Mouse (Mus musculus) lung, embryonic 14.5 days (tissue): ENCODE data around the gene Acod1. TPM values are rescaled to one million over a fixed set of nuclear protein-coding genes. Genes with fewer than 3 reads are reported as not detected.
A peak's percentile ranks its signal among the peaks of the same experiment; 100 is the strongest.

Experiments used
- ATAC-seq: fragments of 200-750 bp; cut with Nextera tagmentation; 2 replicates; pipeline ENCODE4 v1.8.0; 2017; ENCODE audit warnings: mild to moderate bottlenecking, moderate TSS enrichment, moderate library complexity; ENCODE audit not compliant: insufficient read depth
- DNase-seq: peaks from one replicate; pipeline ENCODE4 v3.0.0-alpha.2; 2015
- H3K27ac ChIP-seq: fragments of 300-500 bp; sonication (generic); 2 replicates; pipeline ENCODE4 v1.5.1; 2014; ENCODE audit warnings: low read depth, mild to moderate bottlenecking, moderate library complexity
- H3K27me3 ChIP-seq: fragments of 300-500 bp; sonication (generic); 2 replicates; pipeline ENCODE4 v1.6.1; 2014; ENCODE audit warnings: low read length, control low read depth; ENCODE audit not compliant: insufficient read depth
- H3K36me3 ChIP-seq: fragments of 300-500 bp; sonication (generic); 2 replicates; pipeline ENCODE4 v1.6.1; 2014; ENCODE audit warnings: control low read depth; ENCODE audit not compliant: insufficient read depth
- H3K4me1 ChIP-seq: fragments of 300-500 bp; sonication (generic); 2 replicates; pipeline ENCODE4 v1.6.1; 2014; ENCODE audit warnings: antibody characterized with exemption, control low read depth; ENCODE audit not compliant: insufficient read depth
- H3K4me2 ChIP-seq: fragments of 300-500 bp; sonication (generic); 2 replicates; pipeline ENCODE4 v1.6.1; 2014; ENCODE audit warnings: mild to moderate bottlenecking
- H3K4me3 ChIP-seq: fragments of 300-500 bp; sonication (generic); 2 replicates; pipeline ENCODE4 v1.5.1; 2014; ENCODE audit warnings: low read depth, low read length
- H3K9ac ChIP-seq: fragments of 300-500 bp; sonication (generic); 2 replicates; pipeline ENCODE4 v1.6.1; 2014
- H3K9me3 ChIP-seq: fragments of 300-500 bp; sonication (generic); 2 replicates; pipeline ENCODE4 v1.6.1; 2016; ENCODE audit warnings: low read depth, low read length, control low read depth
- CTCF ChIP-seq: IDR thresholded peaks from 2 replicates; pipeline ENCODE4 v1.5.1; 2016; ENCODE audit warnings: antibody characterized with exemption, low read depth
- WGBS: fragments of 180-500 bp; shearing (Covaris S2); extraction: QIAGEN DNeasy Blood & Tissue Kit; methylation state at CpG from one replicate; pipeline ENCODE4 v1.1.7; 2014; 5-methylcytosine and 5-hydroxymethylcytosine counted together
- polyA plus RNA-seq: library from polyadenylated mRNA; unstranded; fragments of >200 nt; fragmentation: Nextera tagmentation; extraction: Ambion mirVana; gene quantifications from 2 replicates; pipeline ENCODE4 v1.2.1, GENCODE M21; 2014

Acod1 gene
- polyA plus RNA-seq, 1 experiment from 2014 or later, result not detected

DNA sequence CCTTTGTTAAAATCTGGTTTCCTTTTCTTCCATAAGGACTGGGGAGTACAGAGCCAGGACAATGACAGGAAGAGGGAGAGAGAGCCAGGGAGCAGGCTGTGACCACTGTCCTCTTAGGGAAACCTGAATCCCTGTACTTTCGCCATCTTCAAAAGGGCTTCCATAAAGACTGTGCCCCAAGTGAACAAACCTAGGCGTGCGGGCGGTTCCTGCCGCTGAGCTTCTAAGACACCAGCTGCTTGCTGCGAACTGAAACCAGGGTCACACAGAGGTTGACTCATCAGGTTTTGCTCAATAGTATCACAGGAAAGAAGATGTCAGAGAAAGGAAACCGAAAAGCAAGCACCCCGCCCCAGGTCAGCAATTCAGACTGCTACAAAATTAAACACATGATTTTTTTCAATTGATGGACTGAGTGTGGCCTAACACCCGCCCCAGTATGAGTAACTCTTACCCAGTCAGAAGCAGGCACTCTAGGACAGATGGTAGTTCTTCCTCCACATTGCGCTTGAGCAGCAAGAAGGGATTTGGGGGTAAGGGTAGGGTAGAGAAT lies 13.4 kb upstream of the Acod1 start:
- no peak for TF ChIP-seq CTCF
- H3K27ac ChIP-seq, result peak overlapping the region; percentile 46; the same call in 1 of the 2 replicates

DNA sequence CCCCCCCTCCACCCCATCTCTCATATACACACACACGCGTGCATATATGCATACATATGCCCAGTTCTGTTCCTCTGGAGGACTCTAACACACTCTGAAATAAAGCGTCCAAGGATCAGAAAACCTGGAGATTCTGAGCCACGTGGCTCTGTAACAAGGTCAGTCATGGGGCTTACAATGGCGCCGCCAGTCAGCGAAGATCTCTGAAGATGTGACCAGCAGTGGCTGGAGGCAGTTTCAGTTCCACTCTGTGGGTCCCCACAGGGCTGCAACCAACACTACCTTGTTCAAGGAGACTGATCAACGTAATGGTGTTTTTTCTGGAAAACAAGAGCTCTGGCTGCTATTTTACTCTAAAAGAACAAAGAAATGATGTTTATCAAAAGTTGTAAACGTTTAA lies 12.7 kb upstream of the Acod1 start:
- Histone ChIP-seq H3K9ac (no peak overlapping the region), H3K4me2 (no peak overlapping the region), H3K27ac (no peak overlapping the region), H3K4me1 (no peaks in the 10 kb centered on the region), H3K4me3 (no peak overlapping the region), H3K36me3 (no peaks in the 10 kb centered on the region), H3K9me3 (no peaks in the 10 kb centered on the region), H3K27me3 (no peaks in the 10 kb centered on the region)
- no peak for TF ChIP-seq CTCF
- ATAC-seq (no peak), DNase-seq (no peak)
- 82% methylated on average over 9 of the region's 9 CpGs for WGBS

More for the DNA sequence above, 13.4 kb upstream of the Acod1 start:
- H3K36me3 ChIP-seq, result no peaks in the 10 kb centered on the region
- H3K27me3 ChIP-seq, result no peaks in the 10 kb centered on the region
- ATAC-seq (peak; percentile 54; the same call in 1 of the 2 replicates), DNase-seq (peak; percentile 42)
- no peaks in the 10 kb centered on the region for H3K4me1 ChIP-seq
- no peaks in the 10 kb centered on the region for H3K9me3 ChIP-seq
- H3K9ac ChIP-seq, result no peak overlapping the region
- H3K4me2 ChIP-seq, result no peak overlapping the region
- no peak overlapping the region for H3K4me3 ChIP-seq
- WGBS, result 37% methylated on average over 10 of the region's 10 CpGs

DNA sequence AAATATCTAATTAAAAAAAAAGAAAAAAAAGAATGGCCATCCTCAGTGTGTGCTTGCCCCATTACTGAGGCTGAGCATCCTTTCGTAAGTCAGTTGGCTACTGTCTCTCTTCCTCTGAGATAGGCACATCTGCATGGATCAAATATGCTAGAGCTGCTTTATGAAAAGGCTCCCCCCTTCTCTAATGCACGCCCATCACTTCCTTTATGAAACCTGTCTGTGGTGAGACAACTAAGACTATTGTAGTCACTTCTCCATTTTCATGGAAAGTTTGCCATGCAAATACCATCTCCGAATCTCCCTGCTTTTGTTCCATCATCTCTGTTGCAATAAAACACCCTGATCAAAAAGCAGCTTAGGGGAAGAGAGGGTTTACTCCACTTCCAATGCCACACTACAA lies 9.8 kb upstream of the Acod1 start:
- ATAC-seq (no peak), DNase-seq (no peak)
- Histone ChIP-seq H3K9me3 (no peaks in the 10 kb centered on the region), H3K4me1 (no peaks in the 10 kb centered on the region), H3K27ac (no peak overlapping the region), H3K4me2 (no peak overlapping the region), H3K4me3 (no peak overlapping the region), H3K27me3 (no peaks in the 10 kb centered on the region), H3K9ac (no peak overlapping the region), H3K36me3 (no peaks in the 10 kb centered on the region)
- 80% methylated on average over 3 of the region's 3 CpGs for WGBS
- TF ChIP-seq CTCF, result no peak

DNA sequence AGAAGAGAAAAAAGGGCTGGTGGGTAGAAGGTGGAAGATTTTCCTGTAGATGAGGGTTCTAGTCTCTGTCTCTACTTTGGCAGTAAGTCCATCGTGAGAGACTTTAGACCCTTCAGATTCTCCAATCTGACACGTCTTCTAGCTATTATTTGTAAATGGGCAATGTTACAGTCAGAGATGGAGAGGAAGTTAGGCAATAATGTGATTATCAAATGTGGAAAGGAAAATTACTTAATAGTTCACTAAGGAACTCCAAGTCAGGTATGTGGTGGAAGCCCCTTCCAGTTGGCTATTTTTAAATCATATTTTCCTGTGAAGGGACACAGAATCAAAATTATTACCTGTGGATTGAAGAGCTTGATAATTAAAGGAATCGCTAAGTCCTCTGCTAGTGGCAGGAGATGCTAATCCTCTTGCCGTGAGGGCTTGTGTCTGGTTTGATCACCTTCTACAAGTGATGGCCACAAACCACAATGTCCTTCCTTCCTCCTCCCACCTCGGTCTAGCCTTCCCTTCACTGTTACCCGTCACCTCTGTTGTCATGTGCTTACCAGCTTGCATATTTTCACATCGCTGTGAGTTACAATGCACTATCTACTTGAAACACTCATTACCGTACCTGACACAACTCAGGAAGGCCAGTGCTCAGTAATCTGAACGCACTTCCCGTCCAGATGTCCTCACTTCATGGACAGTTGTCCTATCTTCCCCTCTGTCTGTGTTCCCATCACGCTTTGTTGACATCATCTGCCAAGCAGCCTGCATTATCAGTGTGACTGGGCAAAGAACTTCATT lies 1.7 kb downstream of the Acod1 start:
- Histone ChIP-seq H3K27me3 (no peaks in the 10 kb centered on the region), H3K9me3 (no peaks in the 10 kb centered on the region), H3K36me3 (no peaks in the 10 kb centered on the region), H3K4me3 (no peak overlapping the region), H3K4me2 (no peak overlapping the region), H3K9ac (no peak overlapping the region), H3K27ac (no peak overlapping the region), H3K4me1 (no peaks in the 10 kb centered on the region)
- ATAC-seq, result no peak
- no peak for DNase-seq
- 68% methylated on average over 11 of the region's 11 CpGs for WGBS
- no peak for TF ChIP-seq CTCF

DNA sequence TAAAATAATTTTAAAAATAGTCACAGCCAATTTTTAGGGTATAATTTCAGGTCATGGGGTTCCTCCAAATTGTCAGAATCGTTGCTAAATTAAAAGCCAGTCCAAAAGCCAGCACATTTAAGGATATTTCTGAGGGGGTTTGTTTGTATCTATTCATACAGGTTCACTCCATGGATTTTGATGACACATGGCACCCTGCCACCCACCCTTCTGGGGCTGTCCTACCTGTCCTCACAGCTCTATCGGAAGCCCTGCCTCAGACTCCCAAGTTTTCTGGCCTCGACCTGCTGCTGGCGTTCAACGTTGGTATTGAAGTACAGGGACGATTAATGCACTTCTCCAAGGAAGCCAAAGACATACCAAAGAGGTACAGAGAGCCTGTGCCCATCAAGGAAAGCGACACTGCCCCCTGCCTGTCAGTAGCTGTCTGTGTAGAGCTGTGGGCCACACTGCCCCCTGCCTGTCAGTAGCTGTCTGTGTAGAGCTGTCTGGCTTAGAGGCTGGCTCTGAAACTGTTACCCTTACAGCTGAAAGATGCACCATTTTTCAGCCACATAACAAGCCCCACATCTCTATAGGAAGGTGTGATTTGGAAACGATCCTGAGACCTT lies 4.5 kb downstream of the Acod1 start:
- H3K9me3 ChIP-seq, result no peaks in the 10 kb centered on the region
- H3K4me1 ChIP-seq, result no peaks in the 10 kb centered on the region
- H3K4me3 ChIP-seq, result no peak overlapping the region
- ATAC-seq, result peak; percentile 91
- peak; percentile 82 for DNase-seq
- H3K9ac ChIP-seq, result no peak overlapping the region
- H3K27ac ChIP-seq, result no peak overlapping the region
- peak; percentile 98 for TF ChIP-seq CTCF
- no peaks in the 10 kb centered on the region for H3K36me3 ChIP-seq
- H3K4me2 ChIP-seq, result no peak overlapping the region
- 33% methylated on average over 8 of the region's 8 CpGs for WGBS
- H3K27me3 ChIP-seq, result no peaks in the 10 kb centered on the region

DNA sequence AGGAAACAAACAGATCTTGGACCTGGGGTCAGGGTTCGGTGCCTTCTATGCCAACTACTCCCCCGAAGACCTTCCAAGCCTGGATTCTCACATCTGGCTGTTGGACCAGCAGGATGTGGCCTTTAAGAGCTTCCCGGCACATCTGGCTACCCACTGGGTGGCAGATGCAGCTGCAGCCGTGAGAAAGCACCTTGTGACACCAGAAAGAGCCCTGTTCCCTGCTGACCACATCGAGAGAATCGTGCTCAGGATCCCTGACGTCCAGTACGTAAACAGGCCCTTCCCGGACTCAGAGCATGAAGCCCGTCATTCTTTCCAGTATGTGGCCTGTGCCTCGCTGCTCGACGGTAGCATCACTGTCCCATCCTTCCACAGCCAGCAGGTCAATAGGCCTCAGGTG lies 8.0 kb downstream of the Acod1 start:
- H3K36me3 ChIP-seq, result no peaks in the 10 kb centered on the region
- no peak for ATAC-seq
- H3K4me3 ChIP-seq, result no peak overlapping the region
- WGBS, result 78% methylated on average over 13 of the region's 13 CpGs
- H3K4me2 ChIP-seq, result no peak overlapping the region
- no peaks in the 10 kb centered on the region for H3K27me3 ChIP-seq
- no peaks in the 10 kb centered on the region for H3K9me3 ChIP-seq
- TF ChIP-seq CTCF, result no peak
- H3K9ac ChIP-seq, result no peak overlapping the region
- no peaks in the 10 kb centered on the region for H3K4me1 ChIP-seq
- H3K27ac ChIP-seq, result no peak overlapping the region
- no peak for DNase-seq

DNA sequence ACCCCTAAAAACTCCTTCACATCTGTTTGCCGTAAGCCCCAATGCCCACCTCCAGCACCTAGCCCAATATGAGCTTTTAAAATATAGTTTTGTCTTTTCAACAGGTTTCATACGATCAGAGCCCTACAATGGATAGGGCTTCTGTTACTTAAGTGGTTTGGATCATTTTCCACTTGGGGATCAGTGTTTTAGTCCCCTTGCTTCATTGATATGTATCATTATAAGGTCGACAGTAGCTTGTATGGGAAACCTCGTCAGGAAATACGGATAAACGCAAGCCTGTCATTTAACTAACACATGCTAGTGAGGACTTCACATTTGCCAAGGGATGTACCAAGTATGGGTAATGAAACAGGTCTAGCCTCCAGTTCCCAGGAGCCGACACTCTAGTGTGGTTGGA lies 9.8 kb downstream of the Acod1 start:
- Histone ChIP-seq H3K27ac (no peak overlapping the region), H3K9ac (no peak overlapping the region), H3K4me3 (no peak overlapping the region), H3K4me2 (no peak overlapping the region), H3K27me3 (no peaks in the 10 kb centered on the region), H3K4me1 (no peaks in the 10 kb centered on the region), H3K9me3 (no peaks in the 10 kb centered on the region), H3K36me3 (no peaks in the 10 kb centered on the region)
- 82% methylated on average over 7 of the region's 7 CpGs for WGBS
- DNase-seq (no peak), ATAC-seq (no peak)
- TF ChIP-seq CTCF, result no peak
